Mouse (Mus musculus): Measurements from ENCODE around the gene Slco1a6. TPM values are rescaled to one million over a fixed set of nuclear protein-coding genes. Genes with fewer than 3 reads are reported as not detected.

Slco1a6 gene
- total RNA-seq, 4 experiments from 2014 or later = not detected

- no peak for DNase-seq (ENCODE audit: low spot score in 2 of 2)
These were observed 167.8 kb downstream of the Slco1a6 start for GRCm38 (mm10) chr6:142040306-142041175.

GRCm38 (mm10) chr6:142035771-142036170 lies 172.6 kb downstream of the Slco1a6 start:
- no peak for DNase-seq (ENCODE audit: low spot score in 2 of 2)

Other genes starting within 250 kb of the Slco1a6 start
- not detected for gene Gm6614, start 197.1 kb downstream of the Slco1a6 start, total RNA-seq (2022)
- gene Iapp, start 89.9 kb upstream of the Slco1a6 start, total RNA-seq (2022) = not detected
- gene Slco1a5, start 114.5 kb upstream of the Slco1a6 start, total RNA-seq (2022) = not detected
- gene Pyroxd1, start 137.1 kb upstream of the Slco1a6 start, total RNA-seq (2022) = 10 to 100 TPM in 1 of 4 experiments, 1 to 10 TPM in 3; 7.3 to 11.3 (median 9.3) TPM
- gene Recql, start 178.6 kb upstream of the Slco1a6 start, total RNA-seq (2022) = 1 to 10 TPM; 4.4 to 6.2 (median 4.9) TPM
- 10 to 100 TPM; 16.5 to 19.9 (median 17.1) TPM for gene Golt1b, start 178.7 kb upstream of the Slco1a6 start, total RNA-seq (2022)
- not detected for gene Spx, start 204.9 kb upstream of the Slco1a6 start, total RNA-seq (2022)

Data from gastrocnemius, adult 8-10 months (tissue).